Mouse (Mus musculus) adrenal gland, postnatal 36 days (tissue): Measurements from ENCODE around the gene Kcna2. TPM values are rescaled to one million over a fixed set of nuclear protein-coding genes. Genes with fewer than 3 reads are reported as not detected.

Experiments
- DNase-seq, 2 experiments: peaks; one replicate each; pipeline ENCODE4 v3.0.0; 2021; ENCODE audit warnings: mixed read lengths in 1 of 2
- total RNA-seq, 2 experiments: library from RNA; stranded (reverse); gene quantifications; 2 replicates each; pipeline ENCODE4 v1.2.3; 2021

Kcna2 gene
- total RNA-seq, 2 experiments from 2014 or later = 0.99 to 1.2 TPM

GRCm38 (mm10) chr3:107101787-107102651 is 1.1 kb downstream of the Kcna2 start:
- DNase-seq = peak in 1 of 2 experiments; percentile 8

GRCm38 (mm10) chr3:107103041-107103440 is 2.1 kb downstream of the Kcna2 start:
- no peak for DNase-seq

- DNase-seq = no peak
These were observed 2.5 kb downstream of the Kcna2 start for GRCm38 (mm10) chr3:107103462-107103861.

GRCm38 (mm10) chr3:107105986-107106385 is 5.0 kb downstream of the Kcna2 start:
- no peak for DNase-seq

GRCm38 (mm10) chr3:107112498-107112897 is 11.6 kb downstream of the Kcna2 start:
- DNase-seq = no peak

GRCm38 (mm10) chr3:107112932-107113659 is 12.2 kb downstream of the Kcna2 start:
- no peak for DNase-seq

GRCm38 (mm10) chr3:107113771-107114737 is 13.1 kb downstream of the Kcna2 start:
- peak in 1 of 2 experiments; percentile 7 for DNase-seq

GRCm38 (mm10) chr3:107114941-107115340 is 14.0 kb downstream of the Kcna2 start:
- peak in 1 of 2 experiments; percentile 45 for DNase-seq

GRCm38 (mm10) chr3:107115746-107116145 is 14.8 kb downstream of the Kcna2 start:
- DNase-seq = no peak

- DNase-seq = no peak
These were observed 19.1 kb downstream of the Kcna2 start for GRCm38 (mm10) chr3:107119864-107120564.

- no peak for DNase-seq
These were observed 21.4 kb downstream of the Kcna2 start for GRCm38 (mm10) chr3:107122306-107122705.

- DNase-seq = no peak
These were observed 26.7 kb downstream of the Kcna2 start for GRCm38 (mm10) chr3:107127667-107128066.

GRCm38 (mm10) chr3:107128421-107128820 is 27.5 kb downstream of the Kcna2 start:
- no peak for DNase-seq

GRCm38 (mm10) chr3:107129251-107129650 is 28.3 kb downstream of the Kcna2 start:
- DNase-seq = no peak

GRCm38 (mm10) chr3:107130661-107131326 is 29.8 kb downstream of the Kcna2 start:
- peak; percentile 48 to 66 for DNase-seq

- DNase-seq = no peak
These were observed 30.9 kb downstream of the Kcna2 start for GRCm38 (mm10) chr3:107131846-107132245.

GRCm38 (mm10) chr3:107132651-107133050 is 31.7 kb downstream of the Kcna2 start:
- DNase-seq = no peak

GRCm38 (mm10) chr3:107134457-107134856 is 33.5 kb downstream of the Kcna2 start:
- DNase-seq = no peak

- no peak for DNase-seq
These were observed 46.2 kb downstream of the Kcna2 start for GRCm38 (mm10) chr3:107147126-107147525.

- DNase-seq = peak; percentile 53 to 70
These were observed 48.1 kb downstream of the Kcna2 start for GRCm38 (mm10) chr3:107149006-107149405.

- DNase-seq = no peak
These were observed 49.5 kb downstream of the Kcna2 start for GRCm38 (mm10) chr3:107150469-107150868.
